Mouse (Mus musculus): Measurements from ENCODE around the gene Ackr1. TPM values are rescaled to one million over a fixed set of nuclear protein-coding genes. Genes with fewer than 3 reads are reported as not detected.

The Ackr1 gene
- 15.0 and 16.5 TPM in 2 replicates for polyA plus RNA-seq (2014; fragmentation: Nextera tagmentation; extraction: Ambion mirVana)

GRCm38 (mm10) chr1:173333312-173334253, at the start of gene Ackr1:
Ackr1 (minus strand) TSS chr1:173333750.
- ATAC-seq (replicated peaks; ENCODE audit: low FRiP score): peak; percentile 90
- no peak for DNase-seq (ENCODE audit: low spot score)
- H3K4me3 ChIP-seq (ENCODE audit: low read depth, low read length): peak within 1 kb of the TSS; percentile 25
- H3K27ac ChIP-seq (ENCODE audit: low read depth, low read length): peak within 1 kb of the TSS; percentile 89
- 25% methylated on average over 9 of the region's 9 CpGs for WGBS
- peak within 1 kb of the TSS; percentile 42 for H3K4me2 ChIP-seq
- H3K4me1 ChIP-seq (replicated peaks; ENCODE audit: control insufficient read depth, insufficient read depth, low read length): peaks cover 34% of the 10 kb centered on the region
- H3K9me3 ChIP-seq (ENCODE audit: control insufficient read depth, low read length): no peaks in the 10 kb centered on the region
- H3K9ac ChIP-seq (ENCODE audit: low read depth, low read length): peak within 1 kb of the TSS; percentile 65
- no peaks in the 10 kb centered on the region for H3K36me3 ChIP-seq (ENCODE audit: control insufficient read depth, insufficient read depth, low read length)
- H3K27me3 ChIP-seq (replicated peaks; ENCODE audit: control insufficient read depth, insufficient read depth, low read length): no peaks in the 10 kb centered on the region

DNA sequence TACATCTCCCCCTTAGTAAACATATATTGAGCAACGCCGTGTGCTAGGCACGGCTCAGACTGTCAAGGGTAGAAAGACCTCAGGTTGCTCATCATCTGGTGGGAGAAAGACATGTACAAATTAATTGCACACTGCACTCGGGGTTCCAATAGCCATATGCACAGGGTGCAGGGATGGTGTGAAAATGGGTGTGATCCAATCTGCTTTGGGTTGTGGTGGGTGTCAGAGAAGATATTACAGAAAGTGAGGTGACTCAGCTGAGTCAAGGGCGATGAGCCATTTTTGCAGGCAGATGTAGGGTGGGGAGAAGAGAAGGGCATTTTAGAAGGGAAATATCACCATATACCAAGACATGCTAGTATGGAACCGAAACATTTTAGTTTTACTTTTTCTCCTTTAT, 47.9 kb upstream of the Ackr1 start:
- no peak for ATAC-seq (replicated peaks; ENCODE audit: low FRiP score)
- H3K9me3 ChIP-seq (ENCODE audit: control insufficient read depth, low read length): no peaks in the 10 kb centered on the region
- WGBS: 84% methylated on average over 6 of the region's 6 CpGs
- H3K4me2 ChIP-seq: no peak overlapping the region
- H3K36me3 ChIP-seq (ENCODE audit: control insufficient read depth, insufficient read depth, low read length): no peaks in the 10 kb centered on the region
- H3K27me3 ChIP-seq (replicated peaks; ENCODE audit: control insufficient read depth, insufficient read depth, low read length): no peaks in the 10 kb centered on the region
- H3K4me1 ChIP-seq (replicated peaks; ENCODE audit: control insufficient read depth, insufficient read depth, low read length): no peaks in the 10 kb centered on the region
- H3K27ac ChIP-seq (ENCODE audit: low read depth, low read length): no peak overlapping the region
- no peak for DNase-seq (ENCODE audit: low spot score)
- no peak overlapping the region for H3K9ac ChIP-seq (ENCODE audit: low read depth, low read length)
- H3K4me3 ChIP-seq (ENCODE audit: low read depth, low read length): no peak overlapping the region

GRCm38 (mm10) chr1:173377380-173378112, 44.0 kb upstream of the Ackr1 start:
- Histone ChIP-seq H3K27ac (ENCODE audit: low read depth, low read length) (no peak overlapping the region), H3K4me3 (ENCODE audit: low read depth, low read length) (no peak overlapping the region), H3K36me3 (ENCODE audit: control insufficient read depth, insufficient read depth, low read length) (no peaks in the 10 kb centered on the region), H3K27me3 (replicated peaks; ENCODE audit: control insufficient read depth, insufficient read depth, low read length) (no peaks in the 10 kb centered on the region), H3K9me3 (ENCODE audit: control insufficient read depth, low read length) (no peaks in the 10 kb centered on the region), H3K9ac (ENCODE audit: low read depth, low read length) (no peak overlapping the region), H3K4me1 (replicated peaks; ENCODE audit: control insufficient read depth, insufficient read depth, low read length) (no peaks in the 10 kb centered on the region), H3K4me2 (no peak overlapping the region)
- 28% methylated on average over 13 of the region's 13 CpGs for WGBS
- peak; percentile 46 for DNase-seq (ENCODE audit: low spot score)
- peak; percentile 52; the same call in 1 of the 2 replicates for ATAC-seq (replicated peaks; ENCODE audit: low FRiP score)

DNA sequence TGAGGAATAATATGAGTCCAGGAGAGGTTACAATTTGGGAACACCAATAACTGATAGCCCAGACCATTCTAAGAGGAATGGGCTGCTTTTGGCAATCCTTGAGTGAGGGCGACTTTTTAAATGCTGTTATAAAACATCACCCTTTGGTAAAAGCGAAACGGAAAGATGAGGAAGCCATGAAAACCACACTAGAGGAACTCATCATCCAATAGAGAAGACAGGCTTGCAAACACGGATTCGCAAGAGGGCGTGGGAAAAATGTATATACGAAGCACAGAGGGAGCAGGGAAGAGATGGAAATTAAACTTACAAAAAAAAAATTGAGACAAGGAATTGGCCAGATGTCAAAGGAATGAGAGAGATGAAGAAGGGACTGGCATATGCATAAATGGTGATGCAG, 40.5 kb upstream of the Ackr1 start:
- DNase-seq (ENCODE audit: low spot score): no peak
- no peak overlapping the region for H3K4me2 ChIP-seq
- H3K9me3 ChIP-seq (ENCODE audit: control insufficient read depth, low read length): no peaks in the 10 kb centered on the region
- no peaks in the 10 kb centered on the region for H3K4me1 ChIP-seq (replicated peaks; ENCODE audit: control insufficient read depth, insufficient read depth, low read length)
- H3K27ac ChIP-seq (ENCODE audit: low read depth, low read length): no peak overlapping the region
- H3K36me3 ChIP-seq (ENCODE audit: control insufficient read depth, insufficient read depth, low read length): no peaks in the 10 kb centered on the region
- H3K4me3 ChIP-seq (ENCODE audit: low read depth, low read length): no peak overlapping the region
- H3K9ac ChIP-seq (ENCODE audit: low read depth, low read length): no peak overlapping the region
- peaks cover 9% of the 10 kb centered on the region for H3K27me3 ChIP-seq (replicated peaks; ENCODE audit: control insufficient read depth, insufficient read depth, low read length)
- ATAC-seq (replicated peaks; ENCODE audit: low FRiP score): no peak
- WGBS: 71% methylated on average over 7 of the region's 7 CpGs

GRCm38 (mm10) chr1:173371586-173371985, 38.0 kb upstream of the Ackr1 start:
- no peak overlapping the region for H3K4me2 ChIP-seq
- H3K9ac ChIP-seq (ENCODE audit: low read depth, low read length): no peak overlapping the region
- 71% methylated on average over 6 of the region's 6 CpGs for WGBS
- DNase-seq (ENCODE audit: low spot score): no peak
- no peaks in the 10 kb centered on the region for H3K9me3 ChIP-seq (ENCODE audit: control insufficient read depth, low read length)
- ATAC-seq (replicated peaks; ENCODE audit: low FRiP score): no peak
- peaks cover 2% of the 10 kb centered on the region; the same call in 1 of the 2 replicates for H3K4me1 ChIP-seq (replicated peaks; ENCODE audit: control insufficient read depth, insufficient read depth, low read length)
- no peaks in the 10 kb centered on the region for H3K36me3 ChIP-seq (ENCODE audit: control insufficient read depth, insufficient read depth, low read length)
- no peak overlapping the region for H3K4me3 ChIP-seq (ENCODE audit: low read depth, low read length)
- H3K27ac ChIP-seq (ENCODE audit: low read depth, low read length): no peak overlapping the region
- peaks cover 33% of the 10 kb centered on the region for H3K27me3 ChIP-seq (replicated peaks; ENCODE audit: control insufficient read depth, insufficient read depth, low read length)

DNA sequence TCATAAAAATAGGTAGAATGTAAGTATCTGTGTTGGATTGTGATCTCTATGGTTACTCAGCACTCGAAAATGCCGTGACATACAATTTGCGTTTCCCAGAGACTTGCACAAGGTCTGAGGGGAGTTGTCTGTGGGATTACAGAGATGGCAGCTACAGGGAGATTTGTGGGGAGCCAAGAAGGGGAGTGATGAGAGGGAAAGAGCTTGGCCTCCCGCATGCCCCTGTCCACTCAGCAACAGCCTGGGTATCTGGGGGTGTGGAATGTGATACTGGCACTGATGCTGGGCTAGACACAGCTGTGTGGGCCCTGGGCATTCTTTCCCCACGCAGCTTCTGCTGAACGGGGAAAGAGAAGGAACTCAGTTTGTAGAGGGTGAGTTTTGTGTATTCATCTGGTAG, 36.9 kb upstream of the Ackr1 start:
- Histone ChIP-seq H3K36me3 (ENCODE audit: control insufficient read depth, insufficient read depth, low read length) (no peaks in the 10 kb centered on the region), H3K4me3 (ENCODE audit: low read depth, low read length) (no peak overlapping the region), H3K4me2 (no peak overlapping the region), H3K9ac (ENCODE audit: low read depth, low read length) (no peak overlapping the region), H3K27me3 (replicated peaks; ENCODE audit: control insufficient read depth, insufficient read depth, low read length) (peaks cover 45% of the 10 kb centered on the region), H3K9me3 (ENCODE audit: control insufficient read depth, low read length) (no peaks in the 10 kb centered on the region), H3K27ac (ENCODE audit: low read depth, low read length) (no peak overlapping the region), H3K4me1 (replicated peaks; ENCODE audit: control insufficient read depth, insufficient read depth, low read length) (peaks cover 3% of the 10 kb centered on the region; the same call in 1 of the 2 replicates)
- WGBS: 60% methylated on average over 6 of the region's 6 CpGs
- ATAC-seq (replicated peaks; ENCODE audit: low FRiP score): no peak
- DNase-seq (ENCODE audit: low spot score): no peak

DNA sequence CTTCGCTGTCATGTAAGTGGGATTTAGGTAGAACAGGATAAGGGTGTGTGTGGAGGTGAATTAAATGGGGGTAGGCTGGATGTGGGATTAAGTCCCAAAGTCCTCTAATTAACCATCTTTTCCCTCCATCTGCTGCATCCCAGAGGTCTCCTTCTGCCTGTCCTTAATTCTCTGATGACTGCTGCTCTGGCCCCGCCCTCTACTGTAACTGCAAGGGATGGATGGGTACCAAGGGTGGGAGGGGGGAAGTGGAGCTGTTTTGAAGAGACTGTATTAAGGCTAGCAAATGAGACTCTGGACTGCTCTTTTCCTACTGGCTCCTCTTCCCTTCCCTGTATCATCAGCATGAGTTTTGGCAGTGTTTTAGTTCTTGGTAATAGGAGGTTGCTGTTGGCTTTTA, 36.1 kb upstream of the Ackr1 start:
- Histone ChIP-seq H3K27me3 (replicated peaks; ENCODE audit: control insufficient read depth, insufficient read depth, low read length) (peaks cover 53% of the 10 kb centered on the region), H3K27ac (ENCODE audit: low read depth, low read length) (no peak overlapping the region), H3K9me3 (ENCODE audit: control insufficient read depth, low read length) (no peaks in the 10 kb centered on the region), H3K4me3 (ENCODE audit: low read depth, low read length) (no peak overlapping the region), H3K9ac (ENCODE audit: low read depth, low read length) (no peak overlapping the region), H3K36me3 (ENCODE audit: control insufficient read depth, insufficient read depth, low read length) (no peaks in the 10 kb centered on the region), H3K4me1 (replicated peaks; ENCODE audit: control insufficient read depth, insufficient read depth, low read length) (peaks cover 3% of the 10 kb centered on the region; the same call in 1 of the 2 replicates), H3K4me2 (no peak overlapping the region)
- WGBS: 73% methylated on average over 2 of the region's 2 CpGs
- no peak for DNase-seq (ENCODE audit: low spot score)
- ATAC-seq (replicated peaks; ENCODE audit: low FRiP score): no peak

DNA sequence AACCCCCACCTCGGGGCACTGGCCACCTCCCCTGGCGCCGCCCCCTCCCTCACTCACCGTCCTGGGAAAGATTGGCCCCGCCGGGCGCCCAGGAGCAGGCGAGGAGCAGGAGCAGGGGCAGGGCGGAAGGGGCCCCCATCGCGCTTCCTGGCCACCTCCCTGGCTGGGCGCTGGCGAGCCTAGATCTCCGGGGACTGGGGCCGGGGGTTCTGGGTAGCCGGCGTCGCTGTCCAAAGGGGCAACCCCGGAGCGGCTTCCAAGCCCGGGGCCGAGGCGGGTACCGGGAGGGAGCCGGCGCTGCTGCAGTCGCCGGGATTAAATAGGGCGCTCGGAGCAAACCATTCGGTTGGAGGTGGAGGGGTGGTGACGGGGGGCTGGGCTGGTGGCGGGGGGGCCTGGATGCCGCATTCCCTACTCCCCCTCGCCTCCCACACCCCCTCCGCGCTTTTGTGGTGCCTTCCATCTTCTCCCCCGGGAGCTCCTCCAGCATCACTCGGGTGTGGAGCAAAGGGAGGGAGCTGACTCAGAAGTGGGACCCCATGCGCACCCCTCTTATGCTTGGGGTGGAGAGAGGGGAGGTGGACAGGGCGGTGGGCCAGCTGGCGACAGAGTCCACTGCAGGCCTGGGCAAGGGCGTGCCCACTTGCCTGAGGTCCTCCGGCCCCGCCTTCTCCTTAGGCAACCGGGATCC, 34.0 kb upstream of the Ackr1 start, which contains the start of gene Cadm3:
TSS of gene Cadm3 (minus strand) at position 340 of the 691 bp plus-strand sequence.
- peak; percentile 30 for ATAC-seq (replicated peaks; ENCODE audit: low FRiP score)
- peaks cover 54% of the 10 kb centered on the region for H3K27me3 ChIP-seq (replicated peaks; ENCODE audit: control insufficient read depth, insufficient read depth, low read length)
- 2% methylated on average over 45 of the region's 46 CpGs for WGBS
- no peak within 1 kb of the TSS for H3K9ac ChIP-seq (ENCODE audit: low read depth, low read length)
- H3K4me3 ChIP-seq (ENCODE audit: low read depth, low read length): peak within 1 kb of the TSS; percentile 52
- H3K36me3 ChIP-seq (ENCODE audit: control insufficient read depth, insufficient read depth, low read length): no peaks in the 10 kb centered on the region
- DNase-seq (ENCODE audit: low spot score): no peak
- H3K4me1 ChIP-seq (replicated peaks; ENCODE audit: control insufficient read depth, insufficient read depth, low read length): peaks cover 3% of the 10 kb centered on the region; the same call in 1 of the 2 replicates
- H3K4me2 ChIP-seq: peak within 1 kb of the TSS; percentile 75
- no peaks in the 10 kb centered on the region for H3K9me3 ChIP-seq (ENCODE audit: control insufficient read depth, low read length)
- no peak within 1 kb of the TSS for H3K27ac ChIP-seq (ENCODE audit: low read depth, low read length)

Measured in liver, embryonic 11.5 days (tissue).